Mouse (Mus musculus): ENCODE measurements around the gene 5830473C10Rik. TPM values are rescaled to one million over a fixed set of nuclear protein-coding genes. Genes with fewer than 3 reads are reported as not detected.

Gene 5830473C10Rik
- not detected in 2 replicates for polyA plus RNA-seq (2012; ENCODE audit: insufficient read depth, insufficient read length, low replicate concordance, missing spikeins)

DNA sequence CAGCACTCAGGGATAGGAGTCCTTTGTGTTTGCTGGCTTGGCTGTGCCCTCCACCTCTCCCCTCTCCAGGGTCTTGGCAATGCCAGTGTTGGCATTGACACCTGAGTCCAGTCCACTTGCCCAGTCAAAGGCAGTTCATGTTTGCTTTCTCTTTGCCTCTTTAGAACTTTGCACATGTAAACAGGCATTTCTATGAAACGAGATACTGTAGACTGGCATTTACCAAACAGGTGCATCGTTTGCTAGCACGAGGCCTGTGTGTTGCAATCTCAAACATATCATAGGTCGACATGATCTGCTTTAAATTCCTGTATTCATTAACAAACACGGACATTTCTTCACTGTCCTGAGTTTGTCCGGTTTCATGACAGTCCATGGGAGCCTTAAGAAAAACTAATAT, at the start of gene 5830473C10Rik:
Gene 5830473C10Rik, plus strand, starts transcription at position 365 of the 400 bp plus-strand sequence.
- TF ChIP-seq POLR2A (IDR thresholded peaks at IDR 0.05; ENCODE audit: insufficient read depth, low read depth, low read length) (no peak), CTCF (IDR thresholded peaks at IDR 0.05; ENCODE audit: insufficient read depth, low read depth, low read length) (no peak)
- peaks cover 3% of the 10 kb centered on the region; the same call in 1 of the 2 replicates for H3K4me1 ChIP-seq (ENCODE audit: control insufficient read depth, insufficient read depth, low read length)
- H3K4me3 ChIP-seq (ENCODE audit: insufficient read depth, low read depth, low read length) = no peak within 1 kb of the TSS
- H3K27ac ChIP-seq (ENCODE audit: insufficient read depth, low read depth, low read length) = peak within 1 kb of the TSS; percentile 64; the same call in 1 of the 2 replicates
- 89% methylated on average over 6 of the region's 6 CpGs for WGBS

DNA sequence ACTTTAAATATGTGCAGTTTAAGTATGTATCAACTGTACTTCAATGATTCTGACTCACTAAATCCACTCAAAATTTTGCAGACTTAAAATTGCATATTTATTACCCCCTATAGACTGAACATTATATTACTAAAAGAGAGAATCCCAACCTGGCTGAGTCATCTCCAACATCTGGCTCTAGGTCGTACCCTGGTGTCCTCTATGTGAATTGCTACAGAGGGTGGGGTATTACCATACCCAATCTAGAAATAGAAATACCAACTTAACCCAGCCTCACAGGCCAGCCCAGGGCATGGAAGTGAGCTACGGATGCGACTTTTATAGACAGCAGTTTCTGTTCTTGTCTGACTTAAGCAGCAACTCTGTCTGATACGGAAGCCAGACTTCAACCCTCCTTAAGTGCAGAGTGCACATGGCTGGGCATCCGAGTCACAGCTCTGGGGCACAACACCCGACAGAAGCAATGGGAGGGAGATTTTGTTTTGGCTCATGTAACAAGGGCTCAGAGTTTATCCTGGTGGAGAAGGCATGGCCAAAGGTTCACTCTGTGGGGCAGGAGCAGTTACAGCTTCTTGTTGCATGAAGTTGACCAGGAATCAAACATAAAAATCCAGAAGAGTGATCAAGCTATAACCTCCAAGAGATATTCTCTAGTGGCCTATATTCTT, 48.5 kb upstream of the 5830473C10Rik start:
- no peaks in the 10 kb centered on the region for H3K4me1 ChIP-seq (ENCODE audit: control insufficient read depth, insufficient read depth, low read length)
- TF ChIP-seq POLR2A (IDR thresholded peaks at IDR 0.05; ENCODE audit: insufficient read depth, low read depth, low read length) = no peak
- no peak overlapping the region for H3K4me3 ChIP-seq (ENCODE audit: insufficient read depth, low read depth, low read length)
- no peak overlapping the region for H3K27ac ChIP-seq (ENCODE audit: insufficient read depth, low read depth, low read length)
- 85% methylated on average over 6 of the region's 6 CpGs for WGBS

DNA sequence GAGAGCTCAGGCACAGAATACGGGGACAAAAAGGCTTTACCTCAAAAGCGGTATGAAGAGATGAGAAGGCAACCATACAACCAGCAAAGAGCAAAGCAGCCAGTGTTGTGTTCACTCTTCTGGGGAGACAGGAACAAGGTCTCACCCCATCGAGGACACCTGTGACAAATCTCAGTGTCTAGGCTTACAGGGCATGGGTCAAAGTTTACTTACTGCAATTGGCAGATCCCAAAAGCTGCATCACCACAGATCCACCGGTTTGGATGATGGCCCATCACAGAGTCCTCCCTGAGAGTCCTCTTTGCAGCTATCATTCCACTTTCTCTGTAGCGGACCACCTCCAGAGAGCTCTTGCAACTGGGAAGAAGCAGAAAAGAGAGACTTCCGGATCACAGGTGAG, 45.3 kb upstream of the 5830473C10Rik start:
- H3K4me3 ChIP-seq (ENCODE audit: insufficient read depth, low read depth, low read length) = no peak overlapping the region
- 90% methylated on average over 6 of the region's 6 CpGs for WGBS
- TF ChIP-seq POLR2A (IDR thresholded peaks at IDR 0.05; ENCODE audit: insufficient read depth, low read depth, low read length) = no peak
- H3K4me1 ChIP-seq (ENCODE audit: control insufficient read depth, insufficient read depth, low read length) = no peaks in the 10 kb centered on the region
- H3K27ac ChIP-seq (ENCODE audit: insufficient read depth, low read depth, low read length) = no peak overlapping the region

DNA sequence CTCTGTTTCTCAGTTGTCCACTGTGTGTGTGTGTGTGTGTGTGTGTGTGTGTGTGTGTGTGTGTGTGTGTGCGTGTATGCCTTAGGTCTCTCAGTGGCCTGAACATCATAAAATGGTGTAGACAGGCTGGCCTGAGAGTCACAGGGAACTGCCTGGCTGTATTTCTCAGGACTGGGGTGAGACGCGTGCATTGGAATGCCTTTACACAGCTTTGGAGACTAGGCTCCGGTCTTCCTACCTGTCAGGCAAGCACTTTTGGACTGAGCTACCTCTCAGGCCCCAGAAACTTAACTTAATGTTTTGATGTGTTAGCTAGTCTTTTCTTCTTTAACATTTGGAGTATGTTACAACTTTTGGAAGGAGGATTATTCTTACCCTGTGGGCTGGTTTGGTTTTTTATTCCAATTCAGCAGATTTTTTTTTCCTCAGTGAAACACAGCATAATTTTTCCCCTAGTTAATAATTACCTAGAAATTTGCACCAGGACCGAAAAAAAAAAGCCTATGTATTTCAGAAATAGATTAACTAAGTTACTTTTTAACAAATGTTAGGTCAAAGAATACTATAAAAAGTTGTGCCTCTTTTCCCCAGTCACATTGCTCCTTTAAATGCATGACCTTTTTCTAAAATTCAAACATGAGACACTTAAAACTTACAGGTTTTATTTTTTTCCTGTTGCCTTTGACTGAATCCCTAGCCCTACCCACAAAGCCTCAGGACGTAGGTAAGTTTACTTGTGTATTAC, 42.4 kb upstream of the 5830473C10Rik start, which contains the start of gene Afm:
Gene Afm, plus strand, starts transcription at position 577 of the 745 bp plus-strand sequence.
- TF ChIP-seq CTCF (IDR thresholded peaks at IDR 0.05; ENCODE audit: insufficient read depth, low read depth, low read length) (no peak), POLR2A (IDR thresholded peaks at IDR 0.05; ENCODE audit: insufficient read depth, low read depth, low read length) (no peak)
- WGBS = 89% methylated on average over 6 of the region's 6 CpGs
- H3K4me3 ChIP-seq (ENCODE audit: insufficient read depth, low read depth, low read length) = no peak within 1 kb of the TSS
- H3K4me1 ChIP-seq (ENCODE audit: control insufficient read depth, insufficient read depth, low read length) = no peaks in the 10 kb centered on the region
- H3K27ac ChIP-seq (ENCODE audit: insufficient read depth, low read depth, low read length) = no peak within 1 kb of the TSS

DNA sequence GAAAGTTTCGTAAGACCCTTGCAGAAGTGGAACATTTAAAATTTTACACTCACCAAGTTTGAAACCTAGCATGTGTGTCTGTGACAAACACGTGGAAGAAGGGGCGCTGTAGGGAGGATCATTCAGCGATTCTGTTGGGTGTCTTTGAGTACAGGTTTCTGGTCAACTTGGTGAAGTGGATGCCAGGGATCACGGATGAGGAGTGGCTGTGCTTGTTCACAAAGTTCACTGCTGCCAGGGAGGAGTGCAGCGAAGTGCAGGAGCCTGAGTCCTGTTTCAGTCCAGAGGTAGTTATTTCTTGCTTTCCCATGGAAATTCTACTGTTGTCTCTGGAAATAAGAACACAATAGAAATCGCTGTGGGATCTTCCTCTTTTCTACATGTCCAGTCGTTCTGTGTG, 9.7 kb upstream of the 5830473C10Rik start:
- H3K4me1 ChIP-seq (ENCODE audit: control insufficient read depth, insufficient read depth, low read length) = no peaks in the 10 kb centered on the region
- H3K4me3 ChIP-seq (ENCODE audit: insufficient read depth, low read depth, low read length) = no peak overlapping the region
- no peak for TF ChIP-seq POLR2A (IDR thresholded peaks at IDR 0.05; ENCODE audit: insufficient read depth, low read depth, low read length)
- TF ChIP-seq CTCF (IDR thresholded peaks at IDR 0.05; ENCODE audit: insufficient read depth, low read depth, low read length) = no peak
- WGBS = 86% methylated on average over 8 of the region's 8 CpGs
- H3K27ac ChIP-seq (ENCODE audit: insufficient read depth, low read depth, low read length) = no peak overlapping the region

DNA sequence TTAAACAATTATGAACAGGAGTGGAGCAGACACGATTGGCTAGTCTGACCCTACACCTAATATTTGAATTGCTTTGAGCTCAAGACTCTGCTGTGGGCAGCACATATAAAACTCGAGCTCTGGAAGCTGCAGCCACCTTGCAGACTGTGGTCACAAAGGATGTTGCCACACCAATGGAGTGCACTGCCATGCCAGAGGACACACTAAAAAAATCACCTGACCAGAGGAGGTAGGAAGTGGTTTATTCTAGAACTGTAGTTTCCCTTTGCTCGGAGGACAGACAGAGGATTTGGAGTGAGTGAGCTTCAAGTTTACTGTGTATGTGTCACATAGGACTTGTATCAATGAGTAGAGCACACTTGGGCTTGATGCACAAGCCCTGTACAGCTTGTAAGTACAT, 4.9 kb upstream of the 5830473C10Rik start:
- H3K27ac ChIP-seq (ENCODE audit: insufficient read depth, low read depth, low read length) = no peak overlapping the region
- TF ChIP-seq CTCF (IDR thresholded peaks at IDR 0.05; ENCODE audit: insufficient read depth, low read depth, low read length) (no peak), POLR2A (IDR thresholded peaks at IDR 0.05; ENCODE audit: insufficient read depth, low read depth, low read length) (no peak)
- H3K4me3 ChIP-seq (ENCODE audit: insufficient read depth, low read depth, low read length) = no peak overlapping the region
- 87% methylated on average over 3 of the region's 3 CpGs for WGBS
- H3K4me1 ChIP-seq (ENCODE audit: control insufficient read depth, insufficient read depth, low read length) = no peaks in the 10 kb centered on the region

DNA sequence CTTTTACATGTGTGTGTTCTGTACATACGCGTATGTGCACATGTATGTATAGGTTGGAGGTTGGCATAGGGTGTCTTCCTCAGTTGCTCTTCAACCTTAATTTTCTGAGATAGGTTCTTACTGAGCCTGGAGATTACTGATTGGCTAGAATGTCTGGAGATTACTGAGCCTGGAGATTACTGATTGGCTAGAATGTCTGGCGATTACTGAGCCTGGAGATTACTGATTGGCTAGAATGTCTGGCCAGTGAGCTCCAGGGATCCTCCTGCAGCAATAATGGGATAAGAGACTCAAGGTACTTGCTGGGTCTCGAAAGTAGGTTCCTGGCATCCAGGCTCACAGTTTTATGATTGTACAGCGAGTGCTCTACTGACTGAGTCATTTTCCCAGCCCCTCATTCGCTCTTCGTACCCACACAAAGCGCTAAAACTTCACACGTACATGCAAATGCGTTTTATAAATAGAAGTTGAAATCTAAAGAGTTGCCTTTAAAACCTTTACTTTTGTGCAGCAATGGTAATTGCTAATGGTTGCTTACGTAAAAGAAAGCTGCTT, 891 bp downstream of the 5830473C10Rik start:
- Histone ChIP-seq H3K4me3 (ENCODE audit: insufficient read depth, low read depth, low read length) (no peak overlapping the region), H3K4me1 (ENCODE audit: control insufficient read depth, insufficient read depth, low read length) (peaks cover 3% of the 10 kb centered on the region; the same call in 1 of the 2 replicates), H3K27ac (ENCODE audit: insufficient read depth, low read depth, low read length) (peak overlapping the region; percentile 64)
- 55% methylated on average over 11 of the region's 11 CpGs for WGBS
- TF ChIP-seq POLR2A (IDR thresholded peaks at IDR 0.05; ENCODE audit: insufficient read depth, low read depth, low read length) (no peak), CTCF (IDR thresholded peaks at IDR 0.05; ENCODE audit: insufficient read depth, low read depth, low read length) (no peak)

DNA sequence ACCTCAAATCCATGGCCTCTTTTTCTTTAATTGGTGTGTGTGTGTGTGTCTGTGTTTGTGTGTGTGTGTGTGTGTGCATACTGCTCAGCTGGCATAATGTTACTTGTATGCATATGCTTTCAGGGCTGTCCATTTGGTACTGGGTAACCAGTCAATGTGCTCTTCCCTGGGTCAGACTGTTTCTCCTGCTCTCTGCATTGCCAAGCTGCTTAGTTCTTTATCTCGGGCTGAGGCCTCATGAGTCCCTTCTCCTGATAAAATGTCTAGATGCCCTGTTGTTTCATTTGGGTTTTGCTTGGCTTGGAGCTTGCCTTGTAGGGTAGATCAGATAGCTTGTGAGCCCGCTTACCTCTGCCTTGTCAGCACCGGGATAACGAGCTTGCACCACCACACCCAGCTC, 2.0 kb downstream of the 5830473C10Rik start:
- peaks cover 3% of the 10 kb centered on the region; the same call in 1 of the 2 replicates for H3K4me1 ChIP-seq (ENCODE audit: control insufficient read depth, insufficient read depth, low read length)
- no peak overlapping the region for H3K27ac ChIP-seq (ENCODE audit: insufficient read depth, low read depth, low read length)
- 87% methylated on average over 4 of the region's 4 CpGs for WGBS
- H3K4me3 ChIP-seq (ENCODE audit: insufficient read depth, low read depth, low read length) = no peak overlapping the region
- TF ChIP-seq POLR2A (IDR thresholded peaks at IDR 0.05; ENCODE audit: insufficient read depth, low read depth, low read length) (no peak), CTCF (IDR thresholded peaks at IDR 0.05; ENCODE audit: insufficient read depth, low read depth, low read length) (no peak)

DNA sequence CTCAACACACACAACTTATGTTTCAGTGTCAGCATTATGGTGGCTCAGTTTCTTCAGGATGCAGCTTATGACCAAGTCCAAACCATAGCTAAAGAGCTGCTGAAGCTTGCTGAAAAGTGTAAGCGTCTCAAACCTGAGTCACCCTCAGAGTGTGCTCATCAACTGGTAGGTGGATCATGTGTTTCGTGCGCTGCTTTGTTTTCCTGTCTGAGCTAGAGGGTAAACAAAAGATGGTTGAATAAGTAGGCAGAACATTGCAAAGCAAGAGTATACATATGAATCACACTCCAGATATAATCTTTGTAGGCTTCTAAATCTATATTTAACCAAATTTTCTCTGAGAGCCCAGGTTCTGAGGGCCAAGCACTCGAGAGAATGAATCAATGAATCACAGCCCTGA, 3.3 kb downstream of the 5830473C10Rik start:
- TF ChIP-seq CTCF (IDR thresholded peaks at IDR 0.05; ENCODE audit: insufficient read depth, low read depth, low read length) (no peak), POLR2A (IDR thresholded peaks at IDR 0.05; ENCODE audit: insufficient read depth, low read depth, low read length) (no peak)
- 41% methylated on average over 4 of the region's 4 CpGs for WGBS
- peak overlapping the region; percentile 31; the same call in 1 of the 2 replicates for H3K27ac ChIP-seq (ENCODE audit: insufficient read depth, low read depth, low read length)

More for the DNA sequence above, 3.3 kb downstream of the 5830473C10Rik start:
- Histone ChIP-seq H3K4me1 (ENCODE audit: control insufficient read depth, insufficient read depth, low read length) (peaks cover 3% of the 10 kb centered on the region; the same call in 1 of the 2 replicates), H3K4me3 (ENCODE audit: insufficient read depth, low read depth, low read length) (no peak overlapping the region)

Data from olfactory bulb, adult 2 months (tissue).